8 mouse cellular contexts compared by ENCODE assay signal in genomic region chr9:32901287-32901686, GRCm38 (mm10).
A peak's percentile ranks its signal among the peaks of the same experiment; 100 is the strongest.
DNase-seq lines count a peak whose midpoint lies in the region; ATAC-seq and TF ChIP-seq lines count a peak whose summit lies in the region.

No protein-coding gene starts in this region.

- H3K4me3 ChIP-seq in liver, embryonic 11.5 days (ENCODE audit: low read depth, low read length): no peak overlapping the region
- no peak overlapping the region for H3K4me3 ChIP-seq in heart, embryonic 14.5 days (ENCODE audit: control insufficient read depth in 1 of 2, insufficient read depth in 1 of 2, low read depth in 1 of 2, low read length in 2 of 2)
- H3K4me3 ChIP-seq in small intestine, adult 2 months (ENCODE audit: low read depth, low read length): no peak overlapping the region

- no peak overlapping the region for H3K27ac ChIP-seq in liver, embryonic 11.5 days (ENCODE audit: low read depth, low read length)
- H3K27ac ChIP-seq in heart, embryonic 14.5 days (replicated peaks in 1 of 2; ENCODE audit: control insufficient read depth in 1 of 2, insufficient read depth in 1 of 2, low read depth in 2 of 2, low read length in 2 of 2): peak overlapping the region in 1 of 2 experiments; percentile 69; a peak in 2 of 4 replicates
- peak overlapping the region; percentile 30; the same call in 1 of the 2 replicates for H3K27ac ChIP-seq in small intestine, adult 2 months (ENCODE audit: insufficient read depth, low read depth, low read length)

- H3K36me3 ChIP-seq in liver, embryonic 11.5 days (ENCODE audit: control insufficient read depth, insufficient read depth, low read length): no peaks in the 10 kb centered on the region
- no peaks in the 10 kb centered on the region for H3K36me3 ChIP-seq in heart, embryonic 14.5 days (ENCODE audit: control insufficient read depth, insufficient read depth, low read length)
- no peaks in the 10 kb centered on the region for H3K36me3 ChIP-seq in small intestine, adult 2 months (ENCODE audit: control insufficient read depth, insufficient read depth, low read length)

- WGBS in liver, embryonic 11.5 days: 50% methylated on average over 4 of the region's 4 CpGs
- 66% methylated on average over 4 of the region's 4 CpGs for WGBS in heart, embryonic 14.5 days
- WGBS in small intestine, adult 2 months: 47% methylated on average over 4 of the region's 4 CpGs

- no peaks in the 10 kb centered on the region for H3K4me1 ChIP-seq in liver, embryonic 11.5 days (replicated peaks; ENCODE audit: control insufficient read depth, insufficient read depth, low read length)
- peaks cover 0 to 3% of the 10 kb centered on the region in 2 experiments; a peak in 1 of 4 replicates for H3K4me1 ChIP-seq in heart, embryonic 14.5 days (ENCODE audit: control insufficient read depth in 2 of 2, insufficient read depth in 2 of 2, low read length in 2 of 2)
- H3K4me1 ChIP-seq in small intestine, adult 2 months (ENCODE audit: control insufficient read depth, insufficient read depth, insufficient read length, low read length): no peaks in the 10 kb centered on the region

- no peak overlapping the region for H3K9ac ChIP-seq in liver, embryonic 11.5 days (ENCODE audit: low read depth, low read length)
- no peak overlapping the region for H3K9ac ChIP-seq in heart, embryonic 14.5 days (ENCODE audit: low read length)

- no peak for TF ChIP-seq POLR2A in small intestine, adult 2 months (IDR thresholded peaks at IDR 0.05; ENCODE audit: low read depth, low read length)

- H3K4me2 ChIP-seq in liver, embryonic 11.5 days: no peak overlapping the region
- no peak overlapping the region for H3K4me2 ChIP-seq in heart, embryonic 14.5 days (ENCODE audit: low read length)

- DNase-seq in liver: peak; percentile 9
- no peak for DNase-seq in liver, embryonic 11.5 days (ENCODE audit: low spot score)
- DNase-seq in kidney, postnatal 4 days: peak; percentile 50 to 70
- no peak for DNase-seq in cerebellum, postnatal 4 days (ENCODE audit: low spot score in 2 of 2)
- no peak for DNase-seq in left cerebral cortex, adult 11 months (ENCODE audit: low spot score)
- DNase-seq in urinary bladder, adult 2 months (ENCODE audit: low spot score): no peak

- no peaks in the 10 kb centered on the region for H3K9me3 ChIP-seq in liver, embryonic 11.5 days (ENCODE audit: control insufficient read depth, low read length)
- H3K9me3 ChIP-seq in heart, embryonic 14.5 days (ENCODE audit: control insufficient read depth, low read length): no peaks in the 10 kb centered on the region

- TF ChIP-seq CTCF in small intestine, adult 2 months (IDR thresholded peaks at IDR 0.05; ENCODE audit: extremely low read depth, insufficient read length, insufficient replicate concordance, low read depth, low read length): no peak

- no peak for ATAC-seq in liver, embryonic 11.5 days (replicated peaks; ENCODE audit: low FRiP score)
- ATAC-seq in heart, embryonic 14.5 days (ENCODE audit: insufficient number of reproducible peaks, insufficient read depth, low FRiP score, low read depth): peak; percentile 68

- H3K27me3 ChIP-seq in liver, embryonic 11.5 days (replicated peaks; ENCODE audit: control insufficient read depth, insufficient read depth, low read length): no peaks in the 10 kb centered on the region
- H3K27me3 ChIP-seq in heart, embryonic 14.5 days (ENCODE audit: control insufficient read depth, insufficient read depth, low read length): no peaks in the 10 kb centered on the region
- no peaks in the 10 kb centered on the region for H3K27me3 ChIP-seq in small intestine, adult 2 months (ENCODE audit: control insufficient read depth, insufficient read depth, low read length)

Comparison
In these comparisons a context has a peak if more than half of its experiments do, and no peak if none do; other contexts are left out.
1. DNase-seq: peak in liver (single experiment) and kidney, postnatal 4 days (2 of 2); none in liver, embryonic 11.5 days (single experiment), cerebellum, postnatal 4 days (0 of 2), left cerebral cortex, adult 11 months (single experiment) and urinary bladder, adult 2 months (single experiment).